Mouse (Mus musculus): Measurements from ENCODE around the gene Trim3. TPM values are rescaled to one million over a fixed set of nuclear protein-coding genes. Genes with fewer than 3 reads are reported as not detected.

Trim3 gene
- polyA plus RNA-seq, 3 experiments from 2014 or later = 0.70 to 5.4 (median 3.3) TPM

DNA sequence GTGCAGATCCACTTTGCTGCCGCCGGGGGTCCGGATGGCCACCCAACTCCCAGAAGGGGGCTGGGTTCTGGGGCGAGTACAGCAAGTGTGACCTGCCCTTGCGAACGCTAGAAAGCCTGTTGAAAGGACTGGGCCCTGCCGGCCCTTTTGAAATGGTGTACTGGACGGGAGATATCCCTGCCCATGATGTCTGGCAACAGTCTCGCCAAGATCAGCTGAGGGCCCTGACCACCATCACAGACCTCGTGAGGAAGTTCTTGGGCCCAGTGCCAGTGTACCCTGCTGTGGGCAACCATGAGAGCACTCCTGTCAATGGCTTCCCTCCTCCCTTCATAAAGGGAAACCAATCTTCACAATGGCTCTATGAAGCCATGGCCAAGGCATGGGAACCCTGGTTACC is 77.8 kb downstream of the Trim3 start:
- ATAC-seq = no peak

Other genes with a start within 250 kb of the Trim3 start
- gene Fam160a2, start 233.5 kb downstream of the Trim3 start, polyA plus RNA-seq (2017; shearing (Covaris generic)) = 10 to 100 TPM; 10.5 to 25.3 (median 17.5) TPM
- gene Cnga4, start 229.0 kb downstream of the Trim3 start, polyA plus RNA-seq (2017; shearing (Covaris generic)) = not detected
- not detected for gene Cckbr, start 207.8 kb downstream of the Trim3 start, polyA plus RNA-seq (2017; shearing (Covaris generic))
- not detected for gene Cavin3, start 151.3 kb downstream of the Trim3 start, polyA plus RNA-seq (2017; shearing (Covaris generic))
- 10 to 100 TPM; 15.4 to 23.7 (median 22.3) TPM for gene Smpd1, start 79.2 kb downstream of the Trim3 start, polyA plus RNA-seq (2017; shearing (Covaris generic))
- 10 to 100 TPM in 1 of 3 experiments, 1 to 10 TPM in 2; 2.9 to 10.5 (median 3.8) TPM for gene Apbb1, start 51.9 kb downstream of the Trim3 start, polyA plus RNA-seq (2017; shearing (Covaris generic))
- not detected for gene Hpx, start 33.4 kb downstream of the Trim3 start, polyA plus RNA-seq (2017; shearing (Covaris generic))
- 100 to 1,000 TPM; 193 to 230 (median 222) TPM for gene Timm10b, start 6.5 kb upstream of the Trim3 start, polyA plus RNA-seq (2017; shearing (Covaris generic))
- gene Arfip2, start 6.8 kb upstream of the Trim3 start, polyA plus RNA-seq (2017; shearing (Covaris generic)) = 10 to 100 TPM; 10.3 to 12.8 (median 12.2) TPM
- 10 to 100 TPM in 1 of 3 experiments, 1 to 10 TPM in 2; 4.9 to 13.7 (median 8.7) TPM for gene Gm45799, start 7.0 kb upstream of the Trim3 start, polyA plus RNA-seq (2017; shearing (Covaris generic))
- gene Dnhd1, start 17.3 kb upstream of the Trim3 start, polyA plus RNA-seq (2017; shearing (Covaris generic)) = 1 to 10 TPM in 1 of 3 experiments, under 1 TPM in 2; 0.26 to 1.1 (median 0.46) TPM
- 100 to 1,000 TPM; 152 to 175 (median 153) TPM for gene Ilk, start 103.0 kb upstream of the Trim3 start, polyA plus RNA-seq (2017; shearing (Covaris generic))
- gene Rrp8, start 103.8 kb upstream of the Trim3 start, polyA plus RNA-seq (2017; shearing (Covaris generic)) = 10 to 100 TPM; 14.9 to 21.8 (median 19.9) TPM
- 10 to 100 TPM; 12.4 to 25.1 (median 14.3) TPM for gene Taf10, start 110.8 kb upstream of the Trim3 start, polyA plus RNA-seq (2017; shearing (Covaris generic))
- gene Tpp1, start 118.7 kb upstream of the Trim3 start, polyA plus RNA-seq (2017; shearing (Covaris generic)) = 100 to 1,000 TPM in 2 of 3 experiments, 10 to 100 TPM in 1; 92.5 to 132 (median 131) TPM
- under 1 TPM in 1 of 3 experiments, not detected in 2; 0.08 TPM for gene Dchs1, start 154.1 kb upstream of the Trim3 start, polyA plus RNA-seq (2017; shearing (Covaris generic))
- gene Mrpl17, start 177.5 kb upstream of the Trim3 start, polyA plus RNA-seq (2017; shearing (Covaris generic)) = 100 to 1,000 TPM; 173 to 204 (median 177) TPM